In the genomic region with DNA sequence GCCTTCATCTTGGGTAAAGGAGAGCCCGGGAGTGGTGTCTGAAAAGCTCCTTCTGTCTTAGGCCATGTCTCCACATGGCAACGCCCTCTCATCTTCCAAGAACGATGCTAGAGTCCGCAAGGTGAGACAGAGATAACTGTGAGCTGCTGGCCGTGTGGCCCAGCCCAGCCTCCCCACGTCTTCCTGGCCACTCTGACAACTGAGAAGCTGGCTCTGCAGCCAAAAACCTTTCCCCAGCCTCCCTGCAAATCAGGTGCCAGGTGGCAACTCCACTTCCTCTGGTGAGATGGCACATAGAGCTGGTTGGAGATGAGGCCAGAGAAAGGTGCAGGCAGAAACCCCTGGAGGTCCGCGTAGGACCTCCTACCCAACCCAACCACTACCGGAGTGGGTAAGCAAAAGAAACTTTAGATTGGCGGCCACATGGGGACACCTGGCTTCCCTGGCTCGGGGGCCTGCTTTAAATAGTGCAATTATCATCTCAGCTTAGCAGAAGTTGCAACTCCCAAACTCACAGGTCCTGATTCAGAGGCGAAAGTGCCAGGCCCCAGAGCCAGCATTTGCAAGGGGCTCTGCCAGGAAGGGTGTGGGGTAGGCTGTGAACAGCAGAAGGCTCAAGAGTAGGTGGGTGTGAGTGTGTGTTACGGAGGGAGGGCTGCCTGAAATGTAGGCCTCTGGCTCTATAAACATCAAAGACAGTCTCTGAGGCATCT, we compare ENCODE assay signal across 12 mouse cellular contexts. TPM values are rescaled to one million over a fixed set of nuclear protein-coding genes. Genes with fewer than 3 reads are reported as not detected.
A peak's percentile ranks its signal among the peaks of the same experiment; 100 is the strongest.
DNase-seq lines count a peak whose midpoint lies in the region; ATAC-seq and TF ChIP-seq lines count a peak whose summit lies in the region.
"Had no signal": no experiment of that assay in that cellular context is flagged by ENCODE, and none has a peak within 500 bp of the region (broad histone marks: within the 10 kb centered on the region; RNA-seq: fewer than 3 reads in every experiment).

No protein-coding gene starts in this region.

- no peaks in the 10 kb centered on the region for H3K9me3 ChIP-seq in neural tube, embryonic 15.5 days (replicated peaks)

- no peak overlapping the region for H3K27ac ChIP-seq in heart, adult 2 months
- no peak overlapping the region for H3K27ac ChIP-seq in neural tube, embryonic 15.5 days (replicated peaks)

- 65% methylated on average over 13 of the region's 13 CpGs for WGBS in heart, adult 2 months
- 77% methylated on average over 13 of the region's 13 CpGs for WGBS in neural tube, embryonic 15.5 days

- no peaks in the 10 kb centered on the region for H3K36me3 ChIP-seq in heart, adult 2 months (ENCODE audit: control insufficient read depth, insufficient read depth, low read length)
- no peaks in the 10 kb centered on the region for H3K36me3 ChIP-seq in myocyte (ENCODE audit: control insufficient read depth, insufficient read depth)
- no peaks in the 10 kb centered on the region; the same call in 1 of the 2 replicates for H3K36me3 ChIP-seq in neural tube, embryonic 15.5 days

- TF ChIP-seq CTCF in heart, adult 2 months (IDR thresholded peaks at IDR 0.05) = no peak

- H3ac ChIP-seq in myocyte (ENCODE audit: control insufficient read depth, insufficient read length) = no peak overlapping the region

- DNase-seq in heart, postnatal 4 days = peak; percentile 5
- no peak for DNase-seq in heart, adult 2 months
- peak; percentile 86 for DNase-seq in cerebellum, adult 8-10 months
- peak; percentile 65 to 75 for DNase-seq in frontal cortex, adult 2 months (ENCODE audit: extremely low spot score in 1 of 2, low spot score in 1 of 2)
- DNase-seq in gastrocnemius, postnatal 4 days (ENCODE audit: low spot score in 2 of 2) = no peak
- DNase-seq: adrenal gland, adult 2 months; gastrocnemius, postnatal 10 days; lung, adult 2 months; thymus, postnatal 36 days had no signal

- no peaks in the 10 kb centered on the region for H3K79me2 ChIP-seq in heart, adult 2 months (replicated peaks; ENCODE audit: control insufficient read depth, insufficient read depth, low read length)
- H3K79me2 ChIP-seq in myocyte (ENCODE audit: control insufficient read depth, insufficient read depth) = peaks cover 6% of the 10 kb centered on the region

- TF ChIP-seq POLR2A in heart, adult 2 months (IDR thresholded peaks at IDR 0.05; ENCODE audit: insufficient read depth, low read depth, low read length) = no peak
- no peak for TF ChIP-seq POLR2A in myocyte (IDR thresholded peaks at IDR 0.05; ENCODE audit: insufficient read length, low read depth)

- ATAC-seq in neural tube, embryonic 15.5 days (ENCODE audit: low FRiP score) = no peak

- no peak overlapping the region for H3K4me3 ChIP-seq in heart, adult 2 months
- H3K4me3 ChIP-seq in myocyte = peak overlapping the region; percentile 11
- H3K4me3 ChIP-seq in neural tube, embryonic 15.5 days (replicated peaks) = no peak overlapping the region

- no peaks in the 10 kb centered on the region for H3K4me1 ChIP-seq in heart, adult 2 months (ENCODE audit: control insufficient read depth, insufficient read depth, low read length)
- H3K4me1 ChIP-seq in neural tube, embryonic 15.5 days = peaks cover 11% of the 10 kb centered on the region

- no peak for TF ChIP-seq EP300 in heart, adult 2 months (IDR thresholded peaks at IDR 0.05; ENCODE audit: insufficient read depth, low read depth, low read length)

- H3K4me2 ChIP-seq in myocyte (ENCODE audit: low read depth) = peak overlapping the region; percentile 57
- H3K4me2 ChIP-seq in neural tube, embryonic 15.5 days = no peak overlapping the region

- no peak overlapping the region for H3K9ac ChIP-seq in heart, adult 2 months (ENCODE audit: low read depth, low read length)
- H3K9ac ChIP-seq in neural tube, embryonic 15.5 days (replicated peaks) = no peak overlapping the region

- H3K27me3 ChIP-seq in heart, adult 2 months (ENCODE audit: control insufficient read depth, insufficient read depth, low read length) = no peaks in the 10 kb centered on the region
- H3K27me3 ChIP-seq in myocyte (ENCODE audit: control insufficient read depth, insufficient read depth, insufficient read length) = no peaks in the 10 kb centered on the region
- H3K27me3 ChIP-seq in neural tube, embryonic 15.5 days (replicated peaks) = no peaks in the 10 kb centered on the region

- intact Hi-C loops in heart, adult 2 months (cut with DNase I) = no loop called here

TF ChIP-seq in myocyte, 11 proteins besides CTCF, POLR2A, EP300 and RAD21:
- TF ChIP-seq E2F4 (IDR thresholded peaks at IDR 0.05; ENCODE audit: insufficient read depth) = no peak
- TF ChIP-seq USF1 (IDR thresholded peaks at IDR 0.05; ENCODE audit: low read depth) = no peak
- TF ChIP-seq CEBPB (IDR thresholded peaks at IDR 0.05; ENCODE audit: insufficient read depth, poor library complexity, severe bottlenecking) = no peak
- no peak for TF ChIP-seq TCF12 (IDR thresholded peaks at IDR 0.05; ENCODE audit: insufficient read depth, poor library complexity, severe bottlenecking)
- no peak for TF ChIP-seq POLR2AphosphoS2 (IDR thresholded peaks at IDR 0.05; ENCODE audit: insufficient read length, low read depth)
- no peak for TF ChIP-seq MYOD1 (IDR thresholded peaks at IDR 0.05; ENCODE audit: control insufficient read depth in 1 of 3, insufficient read length in 2 of 3, low read depth in 2 of 3)
- no peak for TF ChIP-seq SRF (IDR thresholded peaks at IDR 0.05; ENCODE audit: control insufficient read depth, insufficient read length, low read depth)
- no peak for TF ChIP-seq MYOG (IDR thresholded peaks at IDR 0.05; ENCODE audit: control insufficient read depth in 1 of 3, insufficient read depth in 1 of 3, insufficient read length in 2 of 3, low read depth in 2 of 3)
- no peak for TF ChIP-seq MAX (IDR thresholded peaks at IDR 0.05; ENCODE audit: low read depth)

RNA-seq across cellular contexts. Expression of gene Ppfia4, which starts 2.6 kb away (rescaled TPM):
- 1 to 10 TPM; 7.3 to 9.2 TPM for total RNA-seq in heart, postnatal 4 days (2021)
- total RNA-seq in heart, adult 2 months (2021) = under 1 TPM; 0.80 to 0.94 TPM
- polyA plus RNA-seq in heart, adult 2 months (2012; rRNA removed) = 4.4 and 4.9 TPM in 2 replicates
- 49.4 TPM in 2 replicates for polyA plus RNA-seq in frontal cortex, adult 2 months (2012; rRNA removed)
- 35.8 TPM for polyA plus RNA-seq in myocyte (2012; fragmentation: generic; extraction: Trizol)
- 29.1 and 31.6 TPM in 2 replicates for polyA plus RNA-seq in neural tube, embryonic 15.5 days (2015; fragmentation: Nextera tagmentation; extraction: Ambion mirVana)
- 10 to 100 TPM; 25.5 to 26.2 TPM for total RNA-seq in gastrocnemius, postnatal 4 days (2021)

RNA-seq across cellular contexts. Expression of gene Tmem183a, which starts 26.4 kb away (rescaled TPM):
- 10 to 100 TPM; 33.8 to 42.5 TPM for total RNA-seq in heart, postnatal 4 days (2021)
- 10 to 100 TPM; 17.8 to 18.7 TPM for total RNA-seq in heart, adult 2 months (2021)
- polyA plus RNA-seq in heart, adult 2 months (2012; rRNA removed) = 22.9 and 45.8 TPM in 2 replicates
- polyA plus RNA-seq in frontal cortex, adult 2 months (2012; rRNA removed) = 54.0 and 62.4 TPM in 2 replicates
- polyA plus RNA-seq in myocyte (2012; fragmentation: generic; extraction: Trizol) = 67.3 TPM
- 110 and 112 TPM in 2 replicates for polyA plus RNA-seq in neural tube, embryonic 15.5 days (2015; fragmentation: Nextera tagmentation; extraction: Ambion mirVana)
- total RNA-seq in gastrocnemius, postnatal 4 days (2021) = 10 to 100 TPM; 26.9 to 35.5 TPM

RNA-seq across cellular contexts. Expression of gene Myog, which starts 45.6 kb away (rescaled TPM):
- under 1 TPM; 0.48 to 0.52 TPM for total RNA-seq in heart, postnatal 4 days (2021)
- not detected for total RNA-seq in heart, adult 2 months (2021)
- not detected in 2 replicates for polyA plus RNA-seq in heart, adult 2 months (2012; rRNA removed)
- 0.14 and 0.15 TPM in 2 replicates for polyA plus RNA-seq in frontal cortex, adult 2 months (2012; rRNA removed)
- 1,426 TPM for polyA plus RNA-seq in myocyte (2012; fragmentation: generic; extraction: Trizol)
- 7.1 and 9.9 TPM in 2 replicates for polyA plus RNA-seq in neural tube, embryonic 15.5 days (2015; fragmentation: Nextera tagmentation; extraction: Ambion mirVana)
- total RNA-seq in gastrocnemius, postnatal 4 days (2021) = 100 to 1,000 TPM; 212 to 220 TPM
- total RNA-seq: adrenal gland, adult 2 months had no signal
- polyA plus RNA-seq: adrenal gland, adult 2 months had no signal

RNA-seq across cellular contexts. Expression of gene 4933406M09Rik, which starts 50.4 kb away (rescaled TPM):
- total RNA-seq in heart, postnatal 4 days (2021) = not detected
- total RNA-seq in heart, adult 2 months (2021) = not detected
- polyA plus RNA-seq in heart, adult 2 months (2012; rRNA removed) = not detected in 2 replicates
- not detected in 2 replicates for polyA plus RNA-seq in frontal cortex, adult 2 months (2012; rRNA removed)
- not detected for polyA plus RNA-seq in myocyte (2012; fragmentation: generic; extraction: Trizol)
- not detected in 2 replicates for polyA plus RNA-seq in neural tube, embryonic 15.5 days (2015; fragmentation: Nextera tagmentation; extraction: Ambion mirVana)
- total RNA-seq in gastrocnemius, postnatal 4 days (2021) = not detected
- total RNA-seq: adrenal gland, adult 2 months; gastrocnemius, postnatal 10 days had no signal
- polyA plus RNA-seq: adrenal gland, adult 2 months; kidney, embryonic 16.5 days; lung, adult 2 months had no signal

Comparison
In these comparisons a context has a peak if more than half of its experiments do, and no peak if none do; other contexts are left out.
1. DNase-seq: peak in heart, postnatal 4 days (single experiment), cerebellum, adult 8-10 months (single experiment) and frontal cortex, adult 2 months (2 of 2); none in heart, adult 2 months (0 of 2) and gastrocnemius, postnatal 4 days (0 of 2).
2. RNA of gene Myog, which starts 45.6 kb away (polyA plus RNA-seq): 1,426 TPM in myocyte (single experiment); 7.1 to 9.9 TPM in neural tube, embryonic 15.5 days, 0.14 to 0.15 TPM in frontal cortex, adult 2 months and not detected in heart, adult 2 months; every median in the first group is over 100 times any median in the second.